Mouse (Mus musculus): ENCODE results near the gene Pcsk1n.

- TF ChIP-seq NELFE (IDR thresholded peaks at IDR 0.05; ENCODE audit: low read depth, low read length): no peak
- TF ChIP-seq CHD2 (IDR thresholded peaks at IDR 0.05; ENCODE audit: low read length): no peak
- TF ChIP-seq CTCF (IDR thresholded peaks at IDR 0.05 in 2 of 3, conservative IDR thresholded peaks at IDR 0.05 in 1 of 3; ENCODE audit: control insufficient read depth in 1 of 3, insufficient read depth in 1 of 3, low read depth in 2 of 3, low read length in 3 of 3, poor library complexity in 1 of 3, severe bottlenecking in 1 of 3): no peak
- TF ChIP-seq EP300 (IDR thresholded peaks at IDR 0.05; ENCODE audit: low read depth in 1 of 2, low read length in 2 of 2): no peak
- no peak for TF ChIP-seq MAFK (IDR thresholded peaks at IDR 0.05; ENCODE audit: borderline replicate concordance, low read depth, low read length)
- peak in 1 of 2 experiments; percentile 4; a peak in 1 of 4 replicates for TF ChIP-seq POLR2A (IDR thresholded peaks at IDR 0.05; ENCODE audit: control insufficient read depth in 1 of 2, insufficient read depth in 1 of 2, low read depth in 1 of 2, low read length in 2 of 2, poor library complexity in 1 of 2)
- TF ChIP-seq ZMIZ1 (IDR thresholded peaks at IDR 0.05; ENCODE audit: low read depth, low read length): no peak
- no peak for TF ChIP-seq MEF2A (IDR thresholded peaks at IDR 0.05; ENCODE audit: extremely low read depth, insufficient replicate concordance, low read depth, low read length, poor library complexity, severe bottlenecking)
- no peak for TF ChIP-seq E2F4 (IDR thresholded peaks at IDR 0.05; ENCODE audit: borderline replicate concordance, low read depth, low read length)
These were observed 41.1 kb upstream of the Pcsk1n start for GRCm38 (mm10) chrX:7878495-7878894.

All from MEL (cell line).